Comparison of ENCODE assay signal across 8 mouse cellular contexts in genomic region chr1:119083468-119083921, GRCm38 (mm10). TPM values are rescaled to one million over a fixed set of nuclear protein-coding genes. Genes with fewer than 3 reads are reported as not detected.
DNase-seq lines count a peak whose midpoint lies in the region; ATAC-seq and TF ChIP-seq lines count a peak whose summit lies in the region.

No protein-coding gene starts in this region.

- peak; percentile 43; the same call in 1 of the 2 replicates for ATAC-seq in embryonic facial prominence, embryonic 12.5 days (ENCODE audit: insufficient number of reproducible peaks, insufficient read depth, low FRiP score, low TSS enrichment)
- peak; percentile 49; the same call in 1 of the 2 replicates for ATAC-seq in lung, embryonic 15.5 days (ENCODE audit: borderline replicate concordance, extremely low read depth, low FRiP score, low TSS enrichment)

- H3K9me3 ChIP-seq in MEL (replicated peaks; ENCODE audit: insufficient read depth, low read length), result no peaks in the 10 kb centered on the region
- no peaks in the 10 kb centered on the region for H3K9me3 ChIP-seq in embryonic facial prominence, embryonic 12.5 days
- no peaks in the 10 kb centered on the region for H3K9me3 ChIP-seq in lung, embryonic 15.5 days

- TF ChIP-seq EP300 in MEL (IDR thresholded peaks at IDR 0.05; ENCODE audit: low read depth in 1 of 2, low read length in 2 of 2), result no peak

- H3K4me3 ChIP-seq in MEL (ENCODE audit: control insufficient read depth in 1 of 2, insufficient read depth in 1 of 2, low read depth in 2 of 2, low read length in 2 of 2), result no peak overlapping the region
- no peak overlapping the region for H3K4me3 ChIP-seq in embryonic facial prominence, embryonic 12.5 days
- no peak overlapping the region for H3K4me3 ChIP-seq in lung, embryonic 15.5 days

- DNase-seq in 3T3-L1 (ENCODE audit: low read depth, low spot score), result peak; percentile 72
- peak; percentile 47 for DNase-seq in MEL (ENCODE audit: low read depth, low spot score)
- peak; percentile 41 to 51 for DNase-seq in heart, postnatal 36 days
- DNase-seq in layer of hippocampus, adult 9-11 months, result peak; percentile 19
- DNase-seq in right cerebral cortex, postnatal 10 days (ENCODE audit: low spot score in 2 of 2), result peak; percentile 65 to 75
- DNase-seq in spleen, adult 12 weeks (ENCODE audit: low spot score), result no peak

- H3K79me2 ChIP-seq in MEL (ENCODE audit: control insufficient read depth, insufficient read depth, low read length, poor library complexity), result no peaks in the 10 kb centered on the region

- 17% methylated on average over 10 of the region's 10 CpGs for WGBS in embryonic facial prominence, embryonic 12.5 days
- 17% methylated on average over 10 of the region's 10 CpGs for WGBS in lung, embryonic 15.5 days

- TF ChIP-seq RAD21 in MEL (IDR thresholded peaks at IDR 0.05; ENCODE audit: low read depth, low read length), result peak; percentile 79

- no peaks in the 10 kb centered on the region for H3K36me3 ChIP-seq in MEL (ENCODE audit: control insufficient read depth in 1 of 2, insufficient read depth in 2 of 2, low read length in 2 of 2)
- H3K36me3 ChIP-seq in embryonic facial prominence, embryonic 12.5 days, result no peaks in the 10 kb centered on the region
- H3K36me3 ChIP-seq in lung, embryonic 15.5 days, result no peaks in the 10 kb centered on the region

- peak overlapping the region; percentile 7; the same call in 1 of the 2 replicates for H3K4me2 ChIP-seq in embryonic facial prominence, embryonic 12.5 days (replicated peaks)
- no peak overlapping the region for H3K4me2 ChIP-seq in lung, embryonic 15.5 days

- intact Hi-C loops in heart, postnatal 36 days (cut with DNase I), result loop anchor here (2.0 to 10.0 kb wide), 2 partner anchors 235 to 461 kb away; no protein-coding TSS in a partner anchor

- peak; percentile 33 to 77 (median 50); a peak in 5 of 6 replicates for TF ChIP-seq CTCF in MEL (IDR thresholded peaks at IDR 0.05 in 2 of 3, conservative IDR thresholded peaks at IDR 0.05 in 1 of 3; ENCODE audit: control insufficient read depth in 1 of 3, insufficient read depth in 1 of 3, low read depth in 2 of 3, low read length in 3 of 3, poor library complexity in 1 of 3, severe bottlenecking in 1 of 3)

- H3K27me3 ChIP-seq in MEL (ENCODE audit: control insufficient read depth in 1 of 2, insufficient read depth in 2 of 2, low read length in 2 of 2), result no peaks in the 10 kb centered on the region
- no peaks in the 10 kb centered on the region for H3K27me3 ChIP-seq in embryonic facial prominence, embryonic 12.5 days
- peaks cover 43% of the 10 kb centered on the region for H3K27me3 ChIP-seq in lung, embryonic 15.5 days

- H3K4me1 ChIP-seq in MEL (ENCODE audit: control insufficient read depth in 1 of 2, insufficient read depth in 2 of 2, low read length in 2 of 2), result no peaks in the 10 kb centered on the region
- 0 out of 2 replicates have a peak, but pooled peaks cover 3% of the 10 kb centered on the region for H3K4me1 ChIP-seq in embryonic facial prominence, embryonic 12.5 days
- H3K4me1 ChIP-seq in lung, embryonic 15.5 days, result no peaks in the 10 kb centered on the region

- no peak overlapping the region for H3K9ac ChIP-seq in MEL (ENCODE audit: control insufficient read depth, low read depth, low read length, poor library complexity, severe bottlenecking)
- H3K9ac ChIP-seq in embryonic facial prominence, embryonic 12.5 days, result no peak overlapping the region
- no peak overlapping the region for H3K9ac ChIP-seq in lung, embryonic 15.5 days

- H3K27ac ChIP-seq in MEL (ENCODE audit: control insufficient read depth, low read depth, low read length), result no peak overlapping the region
- H3K27ac ChIP-seq in embryonic facial prominence, embryonic 12.5 days, result no peak overlapping the region
- H3K27ac ChIP-seq in lung, embryonic 15.5 days, result no peak overlapping the region

- no peak for TF ChIP-seq POLR2A in MEL (IDR thresholded peaks at IDR 0.05; ENCODE audit: control insufficient read depth in 1 of 2, insufficient read depth in 1 of 2, low read depth in 1 of 2, low read length in 2 of 2, poor library complexity in 1 of 2)

TF ChIP-seq in MEL, 35 proteins besides CTCF, POLR2A, EP300 and RAD21:
- TF ChIP-seq ZC3H11A (IDR thresholded peaks at IDR 0.05; ENCODE audit: low read depth, low read length) (peak; percentile 69), USF2 (IDR thresholded peaks at IDR 0.05; ENCODE audit: borderline replicate concordance in 1 of 2, insufficient read depth in 1 of 2, low read depth in 1 of 2, low read length in 2 of 2) (no peak), CHD2 (IDR thresholded peaks at IDR 0.05; ENCODE audit: low read length) (no peak), POLR2AphosphoS2 (IDR thresholded peaks at IDR 0.05; ENCODE audit: low read length) (no peak), E2F4 (IDR thresholded peaks at IDR 0.05; ENCODE audit: borderline replicate concordance, low read depth, low read length) (no peak), ETS1 (IDR thresholded peaks at IDR 0.05; ENCODE audit: low read depth, low read length) (no peak), ZKSCAN1 (IDR thresholded peaks at IDR 0.05; ENCODE audit: low read depth, low read length) (no peak), MAZ (IDR thresholded peaks at IDR 0.05; ENCODE audit: low read depth, low read length) (no peak), TCF12 (IDR thresholded peaks at IDR 0.05; ENCODE audit: low read depth, low read length) (no peak), MEF2A (IDR thresholded peaks at IDR 0.05; ENCODE audit: extremely low read depth, insufficient replicate concordance, low read depth, low read length, poor library complexity, severe bottlenecking) (no peak), SMC3 (IDR thresholded peaks at IDR 0.05; ENCODE audit: low read depth, low read length) (peak; percentile 70), POLR2AphosphoS5 (IDR thresholded peaks at IDR 0.05; ENCODE audit: borderline replicate concordance, low read depth, low read length) (no peak), GATA1 (IDR thresholded peaks at IDR 0.05; ENCODE audit: low read depth, low read length) (no peak), NELFE (IDR thresholded peaks at IDR 0.05; ENCODE audit: low read depth, low read length) (no peak), SIN3A (IDR thresholded peaks at IDR 0.05; ENCODE audit: low read length) (no peak)

RNA-seq across cellular contexts. Expression of gene Gli2, which starts 30.1 kb away (rescaled TPM):
- 1.5 and 1.8 TPM in 2 replicates for total RNA-seq in MEL (2012; rRNA removed)
- 10 to 100 TPM in 1 of 2 experiments, not detected in 1; 11.3 TPM for polyA plus RNA-seq in MEL (2012; ENCODE audit: insufficient read depth in 1 of 2, insufficient read length in 2 of 2, low read depth in 1 of 2, low replicate concordance in 2 of 2, missing spikeins in 1 of 2)
- polyA plus RNA-seq in embryonic facial prominence, embryonic 12.5 days (2016; fragmentation: Nextera tagmentation; extraction: Ambion mirVana), result 14.8 and 15.4 TPM in 2 replicates
- total RNA-seq in heart, postnatal 36 days (2021), result 1 to 10 TPM; 1.0 to 2.0 TPM
- 7.5 and 8.6 TPM in 2 replicates for polyA plus RNA-seq in lung, embryonic 15.5 days (2015; fragmentation: Nextera tagmentation; extraction: Ambion mirVana)
